Mouse (Mus musculus) ES-CJ7 (cell line): ENCODE measurements at regions not wholly inside any gene's neighbourhood (a gene's known extent, or its start where the extent isn't known, plus 50 kb on each side); places are given as distances from the start of the nearest gene placed in this dataset.

Experiments
- DNase-seq: peaks from one replicate; pipeline ENCODE4 v3.0.0; 2011; ENCODE audit warnings: low read depth, low spot score

DNA sequence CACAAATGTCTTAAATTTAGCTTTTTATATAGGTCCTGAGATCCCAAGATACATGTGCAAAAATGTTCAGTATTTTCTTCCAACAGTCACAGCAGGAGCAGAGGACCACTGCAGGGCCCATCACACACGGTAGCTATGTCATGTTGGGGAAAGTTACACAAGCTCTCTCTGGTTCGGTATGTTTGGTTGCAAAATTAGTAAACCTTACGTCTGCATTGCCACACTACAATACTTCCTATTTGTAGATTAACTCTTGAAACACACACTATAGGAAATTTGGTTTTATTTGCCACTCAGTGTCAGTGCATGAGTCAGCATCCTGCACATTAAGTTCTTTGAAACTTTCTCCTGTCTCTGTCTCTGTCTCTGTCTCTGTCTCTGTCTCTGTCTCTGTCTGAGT lies 82.0 kb downstream of the Cth start:
- DNase-seq, result no peak

DNA sequence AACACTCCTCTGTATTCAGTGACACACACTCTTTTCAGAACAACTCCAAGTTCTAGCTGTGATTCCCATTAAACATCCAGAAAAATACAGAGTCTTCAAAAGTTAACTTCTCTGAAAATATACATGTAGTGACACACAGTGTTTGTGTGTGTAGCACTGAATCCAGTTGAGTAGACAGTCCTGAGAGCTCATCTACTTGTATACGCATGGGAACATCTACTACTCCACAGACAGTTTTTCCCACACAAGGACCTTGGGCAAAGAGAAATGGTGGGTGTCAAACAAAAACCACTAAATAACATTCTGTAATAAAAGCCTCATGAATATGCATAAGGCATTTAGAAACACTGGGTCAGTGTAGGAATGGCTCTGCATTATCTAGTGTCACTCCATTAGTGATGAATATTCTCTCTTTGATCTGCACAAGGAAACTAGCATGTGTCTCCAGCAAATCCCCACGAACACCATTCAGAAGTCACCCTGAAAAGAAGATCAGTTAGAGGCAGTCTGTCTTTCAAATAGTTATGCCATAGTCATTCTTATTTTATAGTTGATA lies 83.6 kb downstream of the Cth start:
- DNase-seq, result no peak

GRCm38 (mm10) chr3:157804307-157804706 lies 120.6 kb downstream of the Cth start:
- peak; percentile 8 for DNase-seq

DNA sequence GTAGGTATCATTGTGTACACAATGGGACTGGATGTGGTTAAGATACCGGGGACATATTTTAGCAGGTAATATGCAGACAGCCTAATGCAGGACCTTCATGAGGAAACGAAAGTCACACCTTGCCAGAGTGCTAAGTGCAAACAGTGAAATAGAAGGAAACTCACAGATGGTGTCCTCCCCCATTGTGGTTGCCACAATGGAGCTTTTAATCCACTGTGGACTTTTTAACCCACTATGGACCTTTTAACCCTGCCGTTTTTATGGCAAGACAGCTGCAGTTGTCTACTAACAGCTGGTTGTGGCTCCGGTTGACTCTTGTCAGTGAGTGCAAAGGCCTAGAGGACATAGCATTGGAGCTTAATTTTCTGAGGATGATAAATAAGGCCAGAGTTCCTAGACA lies 121.5 kb downstream of the Cth start:
- DNase-seq, result no peak

GRCm38 (mm10) chr3:157787559-157788256 lies 137.2 kb downstream of the Cth start:
- DNase-seq, result no peak

DNA sequence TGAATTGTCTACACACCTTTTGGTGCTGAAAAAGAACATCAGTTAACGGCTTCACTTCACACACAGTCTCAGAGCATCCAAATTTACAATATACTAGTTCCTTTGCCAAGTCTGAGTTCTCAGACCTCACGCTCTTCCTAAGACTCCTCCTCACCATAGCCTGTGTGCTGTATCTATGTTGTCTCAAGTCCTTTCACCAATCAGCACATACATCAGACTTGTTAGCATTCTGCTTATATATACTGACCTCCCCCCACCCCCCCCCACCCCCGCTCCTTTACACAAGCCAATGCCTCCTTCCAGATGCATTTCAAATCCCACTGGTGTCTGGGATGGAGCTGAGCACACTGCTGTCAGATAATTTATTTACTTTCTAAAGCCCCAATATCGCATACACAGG lies 143.8 kb downstream of the Cth start:
- DNase-seq, result no peak

DNA sequence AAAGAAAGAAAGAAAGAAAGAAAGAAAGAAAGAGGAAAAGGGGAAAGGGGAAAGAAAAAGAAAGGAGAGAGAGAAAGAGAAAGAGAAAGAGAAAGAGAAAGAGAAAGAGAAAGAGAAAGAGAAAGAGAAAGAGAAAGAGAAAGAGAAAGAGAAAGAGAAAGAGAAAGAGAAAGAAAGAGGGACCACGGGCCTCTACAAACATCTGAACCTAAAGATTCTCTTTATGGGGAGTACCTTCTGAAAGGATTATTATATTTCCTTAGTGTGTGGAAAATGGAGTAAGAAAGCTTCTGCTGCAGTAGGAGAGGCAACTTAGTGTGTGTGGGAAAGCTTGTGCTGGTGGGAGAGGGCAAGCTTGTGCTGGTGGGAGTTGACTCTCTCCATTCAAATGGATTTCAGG lies 147.1 kb downstream of the Cth start:
- DNase-seq, result no peak

DNA sequence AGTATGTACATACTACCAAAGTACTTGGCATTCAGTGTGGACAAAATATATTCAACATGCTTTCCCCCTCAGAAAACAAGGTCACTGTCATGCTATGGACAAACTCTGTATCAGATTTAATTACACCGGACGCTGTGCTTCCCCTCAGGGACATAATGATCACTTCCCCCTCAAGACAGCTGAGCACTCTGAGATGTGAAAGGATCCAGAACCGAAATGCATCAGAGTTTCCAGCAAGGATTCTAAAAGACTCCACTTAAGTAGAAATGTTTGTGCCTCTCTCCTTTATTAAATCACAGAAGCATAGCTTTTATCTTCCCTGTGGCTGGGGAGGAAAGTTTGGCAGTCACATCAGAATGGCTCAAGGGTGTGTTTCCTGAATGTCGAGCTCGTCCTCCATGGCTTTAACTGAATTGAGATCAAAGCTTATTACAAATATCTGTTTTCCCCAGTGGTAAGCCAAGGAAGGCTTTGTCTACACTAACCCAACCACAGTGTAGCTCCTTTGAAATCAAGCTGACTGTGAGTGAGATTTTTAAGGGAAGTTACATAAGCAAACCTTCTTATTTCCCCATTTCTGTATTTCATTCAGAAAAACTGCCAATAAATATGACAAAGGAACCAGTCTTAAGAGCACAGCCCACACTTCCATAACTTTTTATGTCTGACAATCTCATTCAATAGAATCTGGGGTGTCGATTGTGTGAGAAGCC lies 161.2 kb downstream of the Cth start:
- no peak for DNase-seq

DNA sequence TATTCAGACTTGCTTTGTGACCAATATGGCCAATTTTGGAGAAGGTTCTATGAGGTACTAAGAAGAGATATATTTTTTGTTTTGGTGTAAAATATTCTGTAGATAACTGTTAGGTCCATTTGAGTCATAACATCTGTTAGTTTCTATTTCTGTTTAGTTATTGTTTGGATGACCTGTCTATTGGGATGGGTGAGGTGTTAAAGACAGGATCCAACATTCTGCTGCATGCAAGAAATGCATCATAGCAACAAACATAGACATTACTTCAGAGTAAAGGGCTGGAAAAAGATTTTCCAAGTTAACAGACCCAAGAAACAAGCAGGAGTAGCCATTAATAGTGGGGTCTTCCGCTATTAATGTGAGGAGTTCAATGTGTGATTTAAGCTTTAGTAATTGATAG lies 165.0 kb downstream of the Cth start:
- DNase-seq, result no peak

DNA sequence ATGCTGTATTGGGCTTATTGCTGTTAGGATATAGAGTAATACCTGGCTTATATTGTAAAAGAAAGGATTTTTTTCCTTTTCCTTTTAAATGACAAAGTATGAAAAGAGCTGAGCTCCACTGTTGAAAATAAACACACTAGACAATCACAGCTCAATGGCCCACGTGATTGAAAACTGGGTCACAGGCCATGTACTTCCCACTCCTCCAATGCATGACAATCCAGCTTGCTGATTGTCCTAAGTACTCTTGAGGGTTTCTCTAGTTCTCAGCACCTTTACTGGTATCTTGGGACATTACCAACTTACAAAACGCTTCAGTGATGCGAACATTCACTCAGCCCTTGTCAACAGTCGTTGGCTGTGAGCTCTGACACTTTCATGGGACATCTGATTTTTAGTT lies 170.1 kb downstream of the Cth start:
- no peak for DNase-seq

GRCm38 (mm10) chr3:157750266-157750665 lies 174.6 kb downstream of the Cth start:
- no peak for DNase-seq

DNA sequence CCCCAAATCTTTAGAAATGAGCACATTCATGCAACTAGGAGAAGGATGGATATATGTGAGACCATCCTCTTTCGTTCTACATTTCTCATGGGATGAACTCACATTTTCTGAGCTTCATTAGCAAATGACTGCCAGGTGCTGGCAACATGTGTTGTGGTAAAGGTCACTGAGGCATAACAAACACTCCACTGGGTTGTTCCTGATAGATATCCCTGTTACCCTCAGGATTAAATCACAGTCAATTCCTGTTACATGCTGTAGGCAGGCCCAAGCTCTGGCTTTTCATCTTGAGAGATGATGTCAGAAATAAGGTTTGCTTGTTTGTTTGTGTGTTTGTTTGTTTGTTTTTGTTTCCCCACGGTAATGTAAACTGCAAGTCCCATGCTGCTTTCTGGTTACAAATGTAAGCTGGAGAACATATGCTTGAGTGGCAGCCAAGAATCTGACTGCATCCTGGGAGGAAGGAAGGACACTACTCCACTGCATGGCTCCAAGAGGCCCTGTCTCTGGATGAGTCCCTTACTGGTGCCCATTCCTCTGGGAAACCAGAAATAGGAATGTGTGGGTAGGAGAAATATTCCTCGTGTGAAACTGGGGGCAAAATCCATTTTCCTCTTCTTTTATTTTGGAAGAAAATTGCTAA lies 176.4 kb downstream of the Cth start:
- DNase-seq, result no peak

- DNase-seq, result no peak
These were observed 176.3 kb downstream of the Ptger3 start for GRCm38 (mm10) chr3:157743000-157743399.

- no peak for DNase-seq
These were observed 173.1 kb downstream of the Ptger3 start for GRCm38 (mm10) chr3:157739628-157740294.

GRCm38 (mm10) chr3:157732136-157732940 lies 165.6 kb downstream of the Ptger3 start:
- DNase-seq, result no peak

DNA sequence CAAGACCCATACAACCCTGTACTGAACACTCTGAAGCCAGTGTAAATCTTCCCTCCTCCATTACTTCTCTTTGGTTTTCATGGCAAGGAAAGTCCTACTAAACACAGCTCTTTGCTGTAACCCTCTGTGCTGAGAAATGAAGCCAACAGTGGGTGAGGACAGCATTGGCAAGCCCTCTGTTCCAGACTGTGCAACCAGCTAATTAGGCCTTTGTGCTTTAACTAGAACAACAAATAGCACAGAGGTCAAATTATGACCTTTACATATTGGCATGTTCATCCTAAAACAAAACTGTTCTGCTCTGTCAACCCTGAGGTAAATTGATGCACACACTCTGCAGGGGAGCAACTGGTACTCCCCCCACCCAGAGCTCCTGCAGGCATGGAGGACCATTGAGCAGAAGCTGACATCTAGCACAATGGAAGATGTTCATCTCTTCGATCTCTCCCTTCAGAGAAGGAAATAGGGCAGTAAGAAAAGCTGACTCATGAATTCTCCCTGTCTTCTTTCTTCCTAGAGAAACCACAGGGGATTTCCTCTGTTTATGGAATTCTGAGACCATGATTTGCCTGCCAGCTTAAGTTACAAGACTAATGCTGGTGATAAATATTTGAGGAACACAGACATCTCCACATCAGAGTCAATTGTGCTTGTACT lies 163.1 kb downstream of the Ptger3 start:
- DNase-seq, result no peak

DNA sequence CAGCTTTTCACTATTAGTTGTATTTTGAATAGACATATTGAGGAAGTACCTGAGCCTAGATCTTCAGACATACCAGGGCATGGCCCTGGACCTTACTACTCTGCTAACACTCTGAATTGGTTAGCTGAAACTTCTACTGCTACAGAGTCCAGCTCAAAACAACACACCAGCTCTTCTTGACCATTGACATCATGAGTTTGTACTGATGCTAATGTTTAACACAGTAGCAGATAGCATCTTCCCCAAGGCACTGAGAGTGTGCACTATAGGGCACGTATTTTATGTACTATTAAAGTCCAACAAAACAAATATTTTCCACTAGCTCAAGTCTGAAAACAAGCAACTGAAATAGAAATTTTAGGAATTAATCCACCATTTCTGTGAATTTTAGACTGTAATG lies 157.8 kb downstream of the Ptger3 start:
- no peak for DNase-seq

DNA sequence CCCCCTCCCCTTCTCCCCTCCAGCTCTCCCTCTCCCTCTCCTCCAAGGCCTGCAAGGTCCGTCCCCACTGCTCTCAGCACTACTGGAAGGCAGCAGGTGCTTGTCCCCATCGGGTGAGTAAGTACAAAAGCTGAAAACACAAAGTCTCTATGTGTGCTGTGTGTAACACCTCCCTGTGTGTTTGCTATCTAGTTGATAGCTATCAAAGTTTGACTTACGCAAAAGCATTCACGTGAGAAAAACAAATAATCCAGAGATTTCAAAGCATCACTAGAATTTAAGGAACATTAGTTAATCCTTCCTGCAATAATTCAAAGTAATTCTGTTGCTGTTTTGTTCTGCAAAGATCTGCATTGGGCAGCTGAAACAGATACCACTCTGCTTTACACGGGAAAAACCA lies 156.5 kb downstream of the Ptger3 start:
- no peak for DNase-seq

DNA sequence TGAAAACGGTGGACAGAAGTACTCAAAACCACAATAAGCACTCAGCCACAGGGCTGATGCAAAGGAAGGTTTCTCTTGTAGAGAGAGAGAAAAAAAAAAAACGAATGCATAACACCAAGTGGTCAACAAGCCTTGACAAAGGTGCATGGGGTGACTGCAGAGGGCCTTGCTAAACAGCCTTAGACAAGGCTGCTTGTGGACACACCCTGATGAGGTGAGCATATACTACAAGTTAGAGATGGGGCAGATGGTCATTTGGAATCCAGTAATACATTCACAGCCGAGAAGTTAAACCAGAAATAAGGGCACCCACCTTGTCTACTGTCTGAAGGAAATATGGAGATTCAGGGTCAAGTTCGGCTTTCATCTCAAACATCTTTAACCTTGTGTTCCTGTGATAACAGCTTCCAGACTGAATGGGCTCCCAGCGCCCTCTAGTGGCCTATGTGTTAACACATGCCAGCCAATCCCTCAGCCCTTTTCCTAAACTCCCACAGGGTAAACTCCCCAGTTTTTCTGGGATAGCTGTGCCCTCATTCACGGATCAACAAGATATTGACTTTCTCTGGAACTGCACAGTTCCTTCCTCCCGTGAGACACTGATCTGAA lies 150.7 kb downstream of the Ptger3 start:
- peak; percentile 70 for DNase-seq

- no peak for DNase-seq
These were observed 147.3 kb downstream of the Ptger3 start for GRCm38 (mm10) chr3:157714023-157714422.
